9 mouse cellular contexts compared by ENCODE assay signal in genomic region chr5:29468351-29469065, GRCm38 (mm10). TPM values are rescaled to one million over a fixed set of nuclear protein-coding genes. Genes with fewer than 3 reads are reported as not detected.
DNase-seq lines count a peak whose midpoint lies in the region; ATAC-seq and TF ChIP-seq lines count a peak whose summit lies in the region.
"Had no signal": no experiment of that assay in that cellular context is flagged by ENCODE, and none has a peak within 500 bp of the region (broad histone marks: within the 10 kb centered on the region; RNA-seq: fewer than 3 reads in every experiment).

No protein-coding gene starts in this region.

- H3K9ac ChIP-seq in heart, postnatal 0 days (replicated peaks; ENCODE audit: low read depth, low read length) = peak overlapping the region; percentile 0; the same call in 1 of the 2 replicates
- H3K9ac ChIP-seq in hindbrain, embryonic 13.5 days = no peak overlapping the region
- H3K9ac ChIP-seq in midbrain, embryonic 14.5 days (replicated peaks; ENCODE audit: low read length) = no peak overlapping the region

- no peak for TF ChIP-seq EP300 in heart, postnatal 0 days (IDR thresholded peaks at IDR 0.05; ENCODE audit: low read depth)

- peaks cover 73% of the 10 kb centered on the region for H3K27me3 ChIP-seq in heart, postnatal 0 days (ENCODE audit: control insufficient read depth, insufficient read depth, low read length)
- H3K27me3 ChIP-seq in hindbrain, embryonic 13.5 days = peaks cover 88% of the 10 kb centered on the region
- peaks cover 69% of the 10 kb centered on the region for H3K27me3 ChIP-seq in midbrain, embryonic 14.5 days (ENCODE audit: control insufficient read depth, insufficient read depth, low read length)

- H3K4me3 ChIP-seq in heart, postnatal 0 days (ENCODE audit: low read depth, low read length) = peak overlapping the region; percentile 50
- peak overlapping the region; percentile 65 for H3K4me3 ChIP-seq in bone marrow macrophage, adult 2 months (ENCODE audit: insufficient read depth, low read length)
- H3K4me3 ChIP-seq in hindbrain, embryonic 13.5 days = peak overlapping the region; percentile 30
- peak overlapping the region; percentile 25; the same call in 1 of the 2 replicates for H3K4me3 ChIP-seq in midbrain, embryonic 14.5 days (replicated peaks; ENCODE audit: low read depth, low read length)

- TF ChIP-seq POLR2A in bone marrow macrophage, adult 2 months (IDR thresholded peaks at IDR 0.05; ENCODE audit: borderline replicate concordance, low read depth, low read length) = no peak

- WGBS in heart, postnatal 0 days = 2% methylated on average over 17 of the region's 17 CpGs
- 1% methylated on average over 17 of the region's 17 CpGs for WGBS in hindbrain, embryonic 13.5 days
- WGBS in midbrain, embryonic 14.5 days = under 1% methylated on average over 17 of the region's 17 CpGs

- H3K36me3 ChIP-seq in heart, postnatal 0 days (replicated peaks; ENCODE audit: control insufficient read depth, insufficient read depth, low read length) = no peaks in the 10 kb centered on the region
- no peaks in the 10 kb centered on the region for H3K36me3 ChIP-seq in hindbrain, embryonic 13.5 days
- no peaks in the 10 kb centered on the region for H3K36me3 ChIP-seq in midbrain, embryonic 14.5 days (ENCODE audit: control insufficient read depth, insufficient read depth, low read length)

- TF ChIP-seq CTCF in heart, postnatal 0 days (IDR thresholded peaks at IDR 0.05; ENCODE audit: low read depth) = no peak
- no peak; the same call in 1 of the 2 replicates for TF ChIP-seq CTCF in bone marrow macrophage, adult 2 months (IDR thresholded peaks at IDR 0.05; ENCODE audit: low read depth, low read length)

- peak overlapping the region; percentile 64 for H3K4me2 ChIP-seq in heart, postnatal 0 days (ENCODE audit: low read depth, low read length)
- peak overlapping the region; percentile 48 for H3K4me2 ChIP-seq in hindbrain, embryonic 13.5 days
- peak overlapping the region; percentile 49 for H3K4me2 ChIP-seq in midbrain, embryonic 14.5 days (ENCODE audit: low read length)

- no peaks in the 10 kb centered on the region for H3K9me3 ChIP-seq in heart, postnatal 0 days (replicated peaks; ENCODE audit: control insufficient read depth, low read length)
- H3K9me3 ChIP-seq in hindbrain, embryonic 13.5 days = no peaks in the 10 kb centered on the region
- H3K9me3 ChIP-seq in midbrain, embryonic 14.5 days (ENCODE audit: control insufficient read depth, low read length) = no peaks in the 10 kb centered on the region

- ATAC-seq in heart, postnatal 0 days (ENCODE audit: insufficient read depth, low read depth) = no peak
- no peak for ATAC-seq in hindbrain, embryonic 13.5 days (ENCODE audit: low FRiP score)
- ATAC-seq in midbrain, embryonic 14.5 days (ENCODE audit: low FRiP score, low TSS enrichment) = no peak
- ATAC-seq in granulocyte monocyte progenitor cell, adult 5-6 weeks (replicated peaks; ENCODE audit: poor library complexity, severe bottlenecking) = no peak

- peaks cover 6% of the 10 kb centered on the region; the same call in 1 of the 2 replicates for H3K4me1 ChIP-seq in heart, postnatal 0 days (ENCODE audit: control insufficient read depth, insufficient read depth)
- no peaks in the 10 kb centered on the region for H3K4me1 ChIP-seq in bone marrow macrophage, adult 2 months (ENCODE audit: control insufficient read depth, insufficient read depth, low read length)
- peaks cover 10% of the 10 kb centered on the region for H3K4me1 ChIP-seq in hindbrain, embryonic 13.5 days (replicated peaks)
- H3K4me1 ChIP-seq in midbrain, embryonic 14.5 days (ENCODE audit: control insufficient read depth, insufficient read depth, low read length) = peaks cover 7% of the 10 kb centered on the region; the same call in 1 of the 2 replicates

- H3K27ac ChIP-seq in heart, postnatal 0 days (ENCODE audit: low read depth) = no peak overlapping the region
- H3K27ac ChIP-seq in bone marrow macrophage, adult 2 months (ENCODE audit: insufficient read depth, low read depth, low read length) = no peak overlapping the region
- H3K27ac ChIP-seq in hindbrain, embryonic 13.5 days = no peak overlapping the region
- H3K27ac ChIP-seq in midbrain, embryonic 14.5 days (replicated peaks; ENCODE audit: low read depth, low read length) = no peak overlapping the region
- H3K27ac ChIP-seq: macrophage had no signal

- no peak for DNase-seq in heart, postnatal 0 days (ENCODE audit: low spot score)
- no peak for DNase-seq in heart, adult 9 months (ENCODE audit: low spot score in 2 of 2)
- no peak for DNase-seq in midbrain, embryonic 14.5 days
- no peak for DNase-seq in thymus, postnatal 14 days
- DNase-seq in layer of hippocampus, postnatal 36 days = no peak

RNA-seq across cellular contexts. Expression of gene Mnx1, which starts 9.8 kb away (rescaled TPM):
- not detected in 2 replicates for total RNA-seq in heart, postnatal 0 days (2014; rRNA removed; ENCODE audit: low replicate concordance)
- not detected in 2 replicates for polyA plus RNA-seq in heart, postnatal 0 days (2015; fragmentation: Nextera tagmentation; extraction: Ambion mirVana)
- not detected in 2 replicates for polyA plus RNA-seq in bone marrow macrophage, adult 2 months (2012; ENCODE audit: insufficient read depth, insufficient read length, missing spikeins)
- polyA plus RNA-seq in hindbrain, embryonic 13.5 days (2015; fragmentation: Nextera tagmentation; extraction: Ambion mirVana) = 0.31 and 0.48 TPM in 2 replicates
- not detected in 2 replicates for polyA plus RNA-seq in midbrain, embryonic 14.5 days (2014; fragmentation: Nextera tagmentation; extraction: Ambion mirVana)
- total RNA-seq in granulocyte monocyte progenitor cell, adult 5-6 weeks (2014; fragmentation: Nextera tagmentation) = not detected in 2 replicates
- total RNA-seq in granulocyte monocyte progenitor cell, adult 5-6 weeks (2017) = not detected in 2 replicates
- not detected for total RNA-seq in layer of hippocampus, postnatal 36 days (2021)
- polyA plus RNA-seq: macrophage had no signal

RNA-seq across cellular contexts. Expression of gene Nom1, which starts 34.0 kb away (rescaled TPM):
- 3.0 and 19.9 TPM in 2 replicates for total RNA-seq in heart, postnatal 0 days (2014; rRNA removed; ENCODE audit: low replicate concordance)
- polyA plus RNA-seq in heart, postnatal 0 days (2015; fragmentation: Nextera tagmentation; extraction: Ambion mirVana) = 11.0 and 12.4 TPM in 2 replicates
- polyA plus RNA-seq in bone marrow macrophage, adult 2 months (2012; ENCODE audit: insufficient read depth, insufficient read length, missing spikeins) = 10.7 and 12.3 TPM in 2 replicates
- 21.7 and 22.2 TPM in 2 replicates for polyA plus RNA-seq in hindbrain, embryonic 13.5 days (2015; fragmentation: Nextera tagmentation; extraction: Ambion mirVana)
- polyA plus RNA-seq in midbrain, embryonic 14.5 days (2014; fragmentation: Nextera tagmentation; extraction: Ambion mirVana) = 8.8 and 14.8 TPM in 2 replicates
- total RNA-seq in granulocyte monocyte progenitor cell, adult 5-6 weeks (2014; fragmentation: Nextera tagmentation) = 15.4 and 31.0 TPM in 2 replicates
- 14.3 and 23.8 TPM in 2 replicates for total RNA-seq in granulocyte monocyte progenitor cell, adult 5-6 weeks (2017)
- total RNA-seq in layer of hippocampus, postnatal 36 days (2021) = 10 to 100 TPM; 20.5 to 23.7 TPM
